Mouse (Mus musculus): ENCODE data around the gene Inhbc. TPM values are rescaled to one million over a fixed set of nuclear protein-coding genes. Genes with fewer than 3 reads are reported as not detected.
"Not testable (repeated sequence)": the region's sequence is repeated elsewhere in the genome, so short reads cannot be mapped to it uniquely, and the experiment has no call there.

Inhbc gene
- polyA plus RNA-seq, 1 experiment from 2014 or later = not detected

DNA sequence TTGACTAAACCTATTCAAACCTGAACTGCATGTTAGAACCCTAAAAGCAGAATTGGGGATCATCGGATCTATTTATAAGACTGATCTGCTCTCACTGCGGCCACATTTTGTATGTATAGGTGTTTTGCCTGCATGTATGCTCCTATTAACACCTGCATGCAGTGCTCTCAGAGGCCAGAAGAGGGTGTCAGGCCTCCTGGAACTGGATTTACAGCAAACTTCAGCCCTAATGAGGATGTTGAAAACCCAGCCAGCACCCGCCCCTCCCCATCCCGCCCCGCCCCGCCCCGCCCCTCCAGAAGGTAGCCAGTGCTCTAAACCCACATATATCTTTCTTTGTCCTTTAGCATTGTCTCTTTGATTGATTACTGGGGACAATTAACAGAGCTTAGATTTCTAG is 45.7 kb downstream of the Inhbc start:
- ATAC-seq (ENCODE audit: low FRiP score) (no peak), DNase-seq (ENCODE audit: low spot score) (no peak)
- H3K9me3 ChIP-seq (ENCODE audit: control insufficient read depth, low read length) = 0 out of 2 replicates have a peak, but pooled peaks cover 4% of the 10 kb centered on the region
- no peak overlapping the region for H3K4me3 ChIP-seq (replicated peaks; ENCODE audit: low read length)
- peaks cover 7% of the 10 kb centered on the region for H3K4me1 ChIP-seq (replicated peaks; ENCODE audit: control insufficient read depth, insufficient read depth, low read length)
- no peaks in the 10 kb centered on the region for H3K36me3 ChIP-seq (replicated peaks; ENCODE audit: control insufficient read depth, insufficient read depth)
- 17% methylated on average over 7 of the region's 7 CpGs for WGBS
- no peak overlapping the region for H3K9ac ChIP-seq
- no peak overlapping the region for H3K27ac ChIP-seq
- peaks cover 72% of the 10 kb centered on the region for H3K27me3 ChIP-seq (ENCODE audit: control insufficient read depth, insufficient read depth, low read length)
- no peak overlapping the region for H3K4me2 ChIP-seq (replicated peaks)

DNA sequence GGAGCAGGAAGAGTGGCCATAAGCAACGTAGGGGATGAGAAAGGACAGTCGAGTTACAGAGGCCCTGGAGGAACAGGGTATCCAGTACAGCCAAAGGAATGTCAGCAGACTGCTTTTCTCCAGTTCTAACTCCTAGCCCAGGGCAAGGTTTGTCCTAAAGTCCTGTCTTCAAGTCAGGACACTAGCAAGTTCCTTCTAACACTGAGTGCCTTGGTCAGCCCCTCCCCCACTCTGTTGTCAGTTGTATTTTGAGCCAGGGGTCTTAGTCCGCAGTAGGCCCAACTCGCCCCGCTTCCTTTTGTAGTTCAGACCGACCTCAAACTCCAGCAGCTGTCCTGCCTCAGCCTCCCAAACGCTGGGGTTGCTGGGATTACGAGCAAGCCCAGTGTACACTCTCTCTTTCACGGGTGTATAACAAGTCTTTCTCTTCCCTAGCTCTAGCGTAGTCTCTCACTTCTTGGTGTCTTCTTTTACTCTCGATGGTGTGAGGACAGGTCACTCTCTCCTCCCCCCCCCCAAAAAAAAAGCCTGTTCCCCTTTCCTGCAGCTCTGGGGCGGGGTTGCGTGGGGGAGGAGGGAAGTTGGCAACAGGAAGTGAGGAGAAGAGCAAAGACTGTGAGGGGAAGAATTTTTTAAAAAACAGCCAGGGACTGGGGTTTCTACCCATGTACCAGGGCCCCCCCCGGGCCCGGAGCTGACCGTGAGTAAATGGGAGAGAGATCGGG is 46.9 kb downstream of the Inhbc start:
- H3K4me3 ChIP-seq (replicated peaks; ENCODE audit: low read length) = no peak overlapping the region
- no peak overlapping the region for H3K27ac ChIP-seq
- DNase-seq (ENCODE audit: low spot score) (no peak), ATAC-seq (ENCODE audit: low FRiP score) (no peak)
- H3K4me1 ChIP-seq (replicated peaks; ENCODE audit: control insufficient read depth, insufficient read depth, low read length) = peaks cover 7% of the 10 kb centered on the region
- H3K4me2 ChIP-seq (replicated peaks) = no peak overlapping the region
- H3K36me3 ChIP-seq (replicated peaks; ENCODE audit: control insufficient read depth, insufficient read depth) = no peaks in the 10 kb centered on the region
- WGBS = 76% methylated on average over 17 of the region's 17 CpGs
- peaks cover 60% of the 10 kb centered on the region for H3K27me3 ChIP-seq (ENCODE audit: control insufficient read depth, insufficient read depth, low read length)
- H3K9ac ChIP-seq = no peak overlapping the region
- 0 out of 2 replicates have a peak, but pooled peaks cover 4% of the 10 kb centered on the region for H3K9me3 ChIP-seq (ENCODE audit: control insufficient read depth, low read length)

DNA sequence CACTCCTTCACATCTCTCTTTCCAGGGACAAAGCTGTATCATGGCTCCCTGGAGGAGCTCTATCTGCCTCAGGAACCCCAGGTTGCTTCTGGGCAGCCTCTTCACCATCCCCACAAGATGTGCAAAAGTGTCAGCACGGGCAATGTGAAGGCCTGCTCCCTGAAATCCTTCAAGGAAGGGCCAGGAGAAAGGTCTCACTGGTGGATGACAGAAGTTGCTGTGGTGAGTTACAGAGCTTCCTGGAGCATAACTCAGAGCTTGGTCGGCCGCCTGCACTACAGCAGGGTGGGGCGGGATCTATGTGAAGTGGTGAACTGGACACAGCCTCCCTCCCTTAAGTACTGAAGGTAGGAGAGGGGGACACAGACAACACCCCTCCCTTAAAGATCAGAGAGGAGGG is 47.6 kb downstream of the Inhbc start:
- Histone ChIP-seq H3K9ac (no peak overlapping the region), H3K4me1 (replicated peaks; ENCODE audit: control insufficient read depth, insufficient read depth, low read length) (peaks cover 7% of the 10 kb centered on the region), H3K4me2 (replicated peaks) (no peak overlapping the region), H3K9me3 (ENCODE audit: control insufficient read depth, low read length) (0 out of 2 replicates have a peak, but pooled peaks cover 4% of the 10 kb centered on the region), H3K36me3 (replicated peaks; ENCODE audit: control insufficient read depth, insufficient read depth) (no peaks in the 10 kb centered on the region), H3K4me3 (replicated peaks; ENCODE audit: low read length) (no peak overlapping the region), H3K27me3 (ENCODE audit: control insufficient read depth, insufficient read depth, low read length) (peaks cover 54% of the 10 kb centered on the region), H3K27ac (no peak overlapping the region)
- no peak for DNase-seq (ENCODE audit: low spot score)
- WGBS = 81% methylated on average over 4 of the region's 4 CpGs
- no peak for ATAC-seq (ENCODE audit: low FRiP score)

DNA sequence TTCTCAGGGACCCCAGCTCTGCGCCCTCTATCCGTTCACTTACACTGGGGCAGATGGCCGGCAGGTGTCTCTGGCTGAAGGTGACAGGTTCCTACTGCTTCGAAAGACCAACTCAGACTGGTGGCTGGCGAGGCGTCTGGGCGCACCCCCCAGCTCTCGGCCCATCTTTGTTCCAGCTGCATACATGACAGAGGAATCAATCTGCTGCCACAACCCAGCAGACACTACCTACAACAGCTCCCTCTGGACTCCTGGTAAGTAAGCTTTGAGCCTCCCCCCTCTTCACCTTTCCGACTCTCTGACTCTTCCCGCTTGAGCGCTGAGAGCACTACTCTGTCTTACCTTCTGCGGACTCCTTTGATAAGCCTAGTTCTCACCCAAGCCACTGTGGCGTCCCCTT is 48.1 kb downstream of the Inhbc start:
- 0 out of 2 replicates have a peak, but pooled peaks cover 3% of the 10 kb centered on the region for H3K9me3 ChIP-seq (ENCODE audit: control insufficient read depth, low read length)
- no peak overlapping the region for H3K4me2 ChIP-seq (replicated peaks)
- H3K4me3 ChIP-seq (replicated peaks; ENCODE audit: low read length) = no peak overlapping the region
- no peak overlapping the region for H3K9ac ChIP-seq
- H3K27me3 ChIP-seq (ENCODE audit: control insufficient read depth, insufficient read depth, low read length) = peaks cover 49% of the 10 kb centered on the region
- H3K36me3 ChIP-seq (replicated peaks; ENCODE audit: control insufficient read depth, insufficient read depth) = no peaks in the 10 kb centered on the region
- WGBS = 71% methylated on average over 13 of the region's 13 CpGs
- peaks cover 7% of the 10 kb centered on the region for H3K4me1 ChIP-seq (replicated peaks; ENCODE audit: control insufficient read depth, insufficient read depth, low read length)
- ATAC-seq (ENCODE audit: low FRiP score) (no peak), DNase-seq (ENCODE audit: low spot score) (no peak)
- no peak overlapping the region for H3K27ac ChIP-seq

DNA sequence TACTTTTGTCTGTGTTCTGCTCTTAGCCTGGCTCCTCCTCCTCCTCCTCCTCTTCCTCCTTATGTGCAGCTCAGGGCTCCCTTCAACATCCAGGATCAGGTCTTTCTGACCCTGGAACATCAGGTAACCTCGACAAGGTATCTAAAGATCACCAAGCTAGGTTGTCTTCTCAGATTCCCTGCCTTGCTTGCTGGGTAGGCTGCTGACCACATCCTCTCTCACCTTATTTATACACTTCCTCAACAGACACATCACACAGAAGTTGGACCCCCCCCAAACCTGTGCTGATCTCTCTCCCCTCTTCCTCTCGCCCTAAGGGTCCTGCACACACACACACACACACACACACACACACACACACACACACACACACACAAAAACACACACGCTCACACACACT is 48.6 kb downstream of the Inhbc start, which contains the start of gene Arhgap9:
Gene Arhgap9, plus strand, starts transcription at position 344 of the 400 bp plus-strand sequence.
- 76% methylated on average over 2 of the region's 3 CpGs for WGBS
- ATAC-seq (ENCODE audit: low FRiP score) (no peak), DNase-seq (ENCODE audit: low spot score) (no peak)
- Histone ChIP-seq H3K9me3 (ENCODE audit: control insufficient read depth, low read length) (no peaks in the 10 kb centered on the region), H3K4me3 (replicated peaks; ENCODE audit: low read length) (no peak within 1 kb of the TSS), H3K27ac (no peak within 1 kb of the TSS), H3K9ac (no peak within 1 kb of the TSS), H3K27me3 (ENCODE audit: control insufficient read depth, insufficient read depth, low read length) (peaks cover 43% of the 10 kb centered on the region), H3K36me3 (replicated peaks; ENCODE audit: control insufficient read depth, insufficient read depth) (no peaks in the 10 kb centered on the region), H3K4me2 (replicated peaks) (no peak within 1 kb of the TSS), H3K4me1 (replicated peaks; ENCODE audit: control insufficient read depth, insufficient read depth, low read length) (peaks cover 6% of the 10 kb centered on the region)

DNA sequence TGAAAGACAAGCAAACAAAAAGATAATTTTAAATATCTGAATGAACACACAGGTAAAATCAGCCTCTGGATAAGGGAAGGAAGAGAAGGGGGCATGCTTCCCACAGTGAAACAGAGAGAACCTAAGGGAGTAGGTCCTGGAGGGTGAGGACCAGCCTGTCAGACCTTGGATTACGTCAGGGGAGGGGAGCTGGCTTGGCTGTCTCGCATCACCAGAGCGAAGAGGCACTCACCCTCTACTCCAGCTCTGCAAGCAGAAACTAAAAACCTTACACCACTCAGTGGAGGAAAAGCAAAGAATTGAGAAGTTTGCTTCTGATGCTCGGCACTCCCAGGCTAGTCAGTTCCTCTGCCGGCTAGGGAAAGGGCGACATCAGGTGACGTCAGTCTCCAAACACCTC is 50.3 kb downstream of the Inhbc start:
- Histone ChIP-seq H3K4me3 (replicated peaks; ENCODE audit: low read length) (no peak overlapping the region), H3K4me2 (replicated peaks) (no peak overlapping the region), H3K9me3 (ENCODE audit: control insufficient read depth, low read length) (no peaks in the 10 kb centered on the region), H3K27me3 (ENCODE audit: control insufficient read depth, insufficient read depth, low read length) (peaks cover 27% of the 10 kb centered on the region), H3K36me3 (replicated peaks; ENCODE audit: control insufficient read depth, insufficient read depth) (no peaks in the 10 kb centered on the region), H3K27ac (no peak overlapping the region), H3K9ac (no peak overlapping the region), H3K4me1 (replicated peaks; ENCODE audit: control insufficient read depth, insufficient read depth, low read length) (no peaks in the 10 kb centered on the region)
- no peak for ATAC-seq (ENCODE audit: low FRiP score)
- 78% methylated on average over 7 of the region's 7 CpGs for WGBS
- no peak for DNase-seq (ENCODE audit: low spot score)

DNA sequence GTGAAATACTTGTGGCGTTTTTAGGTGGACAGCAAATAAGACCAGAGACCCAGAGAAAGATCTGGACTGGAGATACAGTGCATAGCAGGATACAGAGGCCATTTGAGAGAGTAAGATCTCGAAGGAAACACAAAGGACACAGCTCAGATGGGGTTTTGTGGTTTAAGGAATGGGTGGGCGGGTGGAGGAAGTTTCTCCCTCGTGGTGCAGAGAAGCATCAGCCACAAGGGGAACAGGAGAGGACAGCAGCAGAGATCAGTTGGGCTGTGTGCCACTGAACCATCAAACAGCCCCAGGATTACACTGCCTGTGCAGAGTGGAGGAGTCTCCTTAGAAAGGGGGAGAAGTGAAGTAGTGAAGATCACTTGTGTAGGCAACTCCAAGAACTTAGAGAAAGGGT is 52.2 kb downstream of the Inhbc start:
- 48% methylated on average over 4 of the region's 4 CpGs for WGBS
- H3K4me1 ChIP-seq (replicated peaks; ENCODE audit: control insufficient read depth, insufficient read depth, low read length) = no peaks in the 10 kb centered on the region
- H3K9ac ChIP-seq = no peak overlapping the region
- H3K4me2 ChIP-seq (replicated peaks) = no peak overlapping the region
- H3K9me3 ChIP-seq (ENCODE audit: control insufficient read depth, low read length) = no peaks in the 10 kb centered on the region
- H3K27me3 ChIP-seq (ENCODE audit: control insufficient read depth, insufficient read depth, low read length) = peaks cover 8% of the 10 kb centered on the region; the same call in 1 of the 2 replicates
- H3K36me3 ChIP-seq (replicated peaks; ENCODE audit: control insufficient read depth, insufficient read depth) = no peaks in the 10 kb centered on the region
- ATAC-seq (ENCODE audit: low FRiP score) (no peak), DNase-seq (ENCODE audit: low spot score) (no peak)
- H3K4me3 ChIP-seq (replicated peaks; ENCODE audit: low read length) = no peak overlapping the region
- H3K27ac ChIP-seq = no peak overlapping the region

DNA sequence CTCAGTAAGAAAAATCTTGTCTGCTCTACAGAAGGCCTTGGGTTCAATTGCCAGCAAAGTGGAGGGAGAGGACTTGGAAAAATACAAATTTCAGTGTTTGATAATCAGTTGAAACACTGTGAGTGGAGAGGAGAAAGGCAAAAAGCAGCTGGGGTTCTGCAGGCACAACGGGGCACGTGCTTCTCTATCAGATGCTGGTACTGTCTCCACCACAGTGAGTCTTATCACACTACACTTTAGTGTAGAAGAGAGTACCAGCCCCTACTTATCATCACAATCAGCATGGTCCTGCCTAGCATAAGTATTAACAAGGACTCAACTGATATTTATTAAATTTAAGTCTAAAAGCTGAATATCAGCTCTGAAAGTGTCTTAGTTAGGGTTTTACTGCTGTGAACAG is 53.0 kb downstream of the Inhbc start:
- Histone ChIP-seq H3K9me3 (ENCODE audit: control insufficient read depth, low read length) (no peaks in the 10 kb centered on the region), H3K4me3 (replicated peaks; ENCODE audit: low read length) (no peak overlapping the region), H3K36me3 (replicated peaks; ENCODE audit: control insufficient read depth, insufficient read depth) (no peaks in the 10 kb centered on the region), H3K4me1 (replicated peaks; ENCODE audit: control insufficient read depth, insufficient read depth, low read length) (no peaks in the 10 kb centered on the region), H3K4me2 (replicated peaks) (no peak overlapping the region), H3K27ac (no peak overlapping the region), H3K9ac (no peak overlapping the region), H3K27me3 (ENCODE audit: control insufficient read depth, insufficient read depth, low read length) (0 out of 2 replicates have a peak, but pooled peaks cover 2% of the 10 kb centered on the region)
- ATAC-seq (ENCODE audit: low FRiP score) = no peak
- 81% methylated on average over 2 of the region's 2 CpGs for WGBS
- DNase-seq (ENCODE audit: low spot score) = no peak

DNA sequence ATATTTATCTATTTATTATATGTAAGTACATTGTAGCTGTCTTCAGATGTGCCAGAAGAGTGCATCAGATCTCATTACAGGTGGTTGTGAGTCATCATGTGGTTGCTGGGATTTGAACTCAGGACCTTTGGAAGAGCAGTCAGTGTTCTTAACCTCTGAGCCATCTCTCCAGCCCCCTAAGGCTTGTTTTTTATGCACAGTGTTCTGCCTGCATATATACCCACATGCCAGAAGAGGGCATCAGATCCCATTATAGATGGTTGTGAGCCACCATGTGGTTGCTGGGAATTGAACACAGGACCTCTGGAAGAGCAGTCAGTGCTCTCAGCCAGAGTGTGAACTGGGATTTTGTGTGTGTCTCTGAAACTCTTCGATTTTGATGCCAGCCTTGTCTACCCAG is 55.3 kb downstream of the Inhbc start:
- H3K27ac ChIP-seq; H3K27me3 ChIP-seq (ENCODE audit: control insufficient read depth, insufficient read depth, low read length); H3K4me2 ChIP-seq (replicated peaks); H3K4me1 ChIP-seq (replicated peaks; ENCODE audit: control insufficient read depth, insufficient read depth, low read length); H3K9ac ChIP-seq; H3K36me3 ChIP-seq (replicated peaks; ENCODE audit: control insufficient read depth, insufficient read depth); H3K9me3 ChIP-seq (ENCODE audit: control insufficient read depth, low read length); ATAC-seq (ENCODE audit: low FRiP score); DNase-seq (ENCODE audit: low spot score); H3K4me3 ChIP-seq (replicated peaks; ENCODE audit: low read length): not testable (repeated sequence)
- 69% methylated on average over 1 of the region's 1 CpGs for WGBS
